Mouse (Mus musculus) kidney, adult 2 months (tissue): ENCODE data around the gene Pdcl3. TPM values are rescaled to one million over a fixed set of nuclear protein-coding genes. Genes with fewer than 3 reads are reported as not detected.

ENCODE experiments used
- DNase-seq: peaks from one replicate; pipeline ENCODE4 v3.0.0; 2021
- H3K27ac ChIP-seq: fragments of 200-500 bp; 2 replicates; pipeline ENCODE4 v1.5.1; 2012; ENCODE audit warnings: low read depth, low read length, control low read depth, inconsistent platforms; ENCODE audit not compliant: insufficient read depth
- H3K27me3 ChIP-seq: fragments of 200-500 bp; replicated peaks from 2 replicates; pipeline ENCODE4 v1.6.1; 2012; ENCODE audit warnings: mild to moderate bottlenecking, moderate library complexity, low read length, inconsistent platforms; ENCODE audit not compliant: control insufficient read depth, insufficient read depth
- H3K36me3 ChIP-seq: fragments of 200-500 bp; 2 replicates; pipeline ENCODE4 v1.6.1; 2012; ENCODE audit warnings: mild to moderate bottlenecking, moderate library complexity, low read length, inconsistent platforms; ENCODE audit not compliant: control insufficient read depth, insufficient read depth
- H3K4me1 ChIP-seq: fragments of 200-500 bp; 2 replicates; pipeline ENCODE4 v1.6.1; 2011; ENCODE audit warnings: low read length; ENCODE audit not compliant: control insufficient read depth, insufficient read depth
- H3K4me3 ChIP-seq: fragments of 200-500 bp; 2 replicates; pipeline ENCODE4 v1.5.1; 2011; ENCODE audit warnings: mild to moderate bottlenecking, low read depth, low read length, control low read depth; ENCODE audit not compliant: insufficient read depth
- CTCF ChIP-seq: fragments of 200-500 bp; conservative IDR thresholded peaks from 2 replicates; pipeline ENCODE4 v1.5.1; 2011; ENCODE audit warnings: low read depth, mild to moderate bottlenecking, control low read depth, low read length, moderate library complexity, mixed read lengths; ENCODE audit not compliant: insufficient read depth, insufficient read length
- POLR2A ChIP-seq: fragments of 200-500 bp; IDR thresholded peaks from one replicate; pipeline ENCODE4 v1.6.1; 2011; ENCODE audit warnings: low read depth, low read length, control low read depth
- WGBS: fragments of 180-500 bp; shearing (Covaris S2); methylation state at CpG from one replicate; pipeline ENCODE4 v1.1.7; 2018; 5-methylcytosine and 5-hydroxymethylcytosine counted together
- polyA plus RNA-seq: library from polyadenylated mRNA; depleted of rRNA; stranded (reverse); fragments of >200 nt; gene quantifications from 2 replicates; pipeline ENCODE4 v1.2.3, GENCODE M21; 2012

The Pdcl3 gene
- polyA plus RNA-seq, 1 experiment, result 39.8 TPM

DNA sequence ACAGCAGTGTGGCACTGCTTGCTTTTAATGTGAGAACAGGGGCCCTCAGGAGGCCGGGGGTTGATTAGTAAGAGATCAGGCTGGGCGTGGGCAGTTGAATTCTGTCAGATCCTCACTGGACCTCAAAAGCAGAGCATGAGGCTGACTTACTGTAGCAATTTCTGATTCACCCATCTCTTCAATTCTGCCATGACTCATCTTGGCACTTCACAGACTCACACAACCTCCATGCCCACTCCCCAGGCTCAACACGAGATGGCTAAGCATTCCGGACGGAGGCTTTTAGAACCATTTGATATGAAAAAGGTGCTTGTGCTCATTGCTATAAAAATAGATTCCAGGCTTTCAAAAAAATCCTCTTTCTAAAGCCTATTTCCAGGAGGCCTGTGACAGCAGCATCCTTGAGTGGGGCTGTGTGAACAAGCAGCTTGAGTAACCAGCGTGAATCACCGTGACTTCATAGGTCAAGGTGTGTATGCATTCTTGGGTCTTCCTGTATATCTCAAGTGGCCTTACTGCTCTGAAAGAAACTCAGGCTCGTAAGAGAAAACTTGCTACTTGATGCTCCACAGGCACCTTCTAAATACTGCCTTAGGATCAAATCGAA lies 12.3 kb upstream of the Pdcl3 start:
- DNase-seq, result no peak
- Histone ChIP-seq H3K27ac (no peak overlapping the region), H3K4me3 (no peak overlapping the region), H3K36me3 (no peaks in the 10 kb centered on the region), H3K27me3 (no peaks in the 10 kb centered on the region), H3K4me1 (no peaks in the 10 kb centered on the region)
- 83% methylated on average over 9 of the region's 9 CpGs for WGBS
- no peak for TF ChIP-seq CTCF
- TF ChIP-seq POLR2A, result no peak

DNA sequence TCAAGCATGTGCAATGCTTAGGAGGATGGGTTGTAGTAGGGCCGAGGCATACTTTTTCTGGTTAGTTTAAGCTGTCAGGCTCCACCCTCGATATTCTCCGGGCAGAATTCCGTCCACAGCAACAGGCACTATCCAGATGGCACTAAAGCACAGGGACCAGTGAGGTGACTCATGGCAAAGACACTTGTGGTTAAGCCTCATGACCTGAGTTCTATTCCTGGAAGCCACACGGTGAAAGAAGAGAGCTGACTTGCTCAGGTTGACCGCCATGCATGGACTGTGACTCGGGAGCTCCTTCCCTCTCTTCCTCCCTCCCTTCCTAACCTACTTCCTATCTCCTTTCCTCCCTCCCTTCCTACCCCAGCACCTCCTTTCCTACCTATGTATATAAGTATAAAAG lies 5.5 kb upstream of the Pdcl3 start:
- Histone ChIP-seq H3K4me3 (no peak overlapping the region), H3K27ac (no peak overlapping the region), H3K4me1 (no peaks in the 10 kb centered on the region), H3K36me3 (no peaks in the 10 kb centered on the region), H3K27me3 (no peaks in the 10 kb centered on the region)
- DNase-seq, result no peak
- TF ChIP-seq CTCF, result no peak
- no peak for TF ChIP-seq POLR2A
- WGBS, result 64% methylated on average over 7 of the region's 7 CpGs

DNA sequence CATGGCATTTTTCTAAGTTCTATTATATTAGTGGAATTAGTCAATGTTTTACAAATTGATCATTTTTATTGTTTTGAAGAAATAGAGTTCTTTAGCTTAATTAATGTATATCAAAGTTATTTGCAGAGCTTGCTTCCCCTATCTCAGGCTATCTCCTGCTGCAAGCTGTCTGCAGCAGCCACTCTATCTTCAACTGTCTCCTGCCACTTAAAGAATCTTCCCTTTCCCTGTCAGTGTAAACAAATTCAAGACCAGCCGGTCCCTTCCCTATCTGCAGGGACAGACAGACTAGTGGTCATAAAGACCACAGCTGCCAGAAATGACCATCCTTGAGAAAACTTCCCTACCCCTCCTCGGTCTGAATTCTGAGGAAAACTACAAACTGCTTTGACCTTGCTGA lies 1.5 kb upstream of the Pdcl3 start:
- DNase-seq, result no peak
- Histone ChIP-seq H3K27ac (no peak overlapping the region), H3K36me3 (no peaks in the 10 kb centered on the region), H3K4me1 (peaks cover 8% of the 10 kb centered on the region; the same call in 1 of the 2 replicates), H3K27me3 (no peaks in the 10 kb centered on the region), H3K4me3 (no peak overlapping the region)
- TF ChIP-seq CTCF (no peak), POLR2A (no peak)
- whole genome bisulfite sequencing, result 49% methylated on average over 2 of the region's 2 CpGs

DNA sequence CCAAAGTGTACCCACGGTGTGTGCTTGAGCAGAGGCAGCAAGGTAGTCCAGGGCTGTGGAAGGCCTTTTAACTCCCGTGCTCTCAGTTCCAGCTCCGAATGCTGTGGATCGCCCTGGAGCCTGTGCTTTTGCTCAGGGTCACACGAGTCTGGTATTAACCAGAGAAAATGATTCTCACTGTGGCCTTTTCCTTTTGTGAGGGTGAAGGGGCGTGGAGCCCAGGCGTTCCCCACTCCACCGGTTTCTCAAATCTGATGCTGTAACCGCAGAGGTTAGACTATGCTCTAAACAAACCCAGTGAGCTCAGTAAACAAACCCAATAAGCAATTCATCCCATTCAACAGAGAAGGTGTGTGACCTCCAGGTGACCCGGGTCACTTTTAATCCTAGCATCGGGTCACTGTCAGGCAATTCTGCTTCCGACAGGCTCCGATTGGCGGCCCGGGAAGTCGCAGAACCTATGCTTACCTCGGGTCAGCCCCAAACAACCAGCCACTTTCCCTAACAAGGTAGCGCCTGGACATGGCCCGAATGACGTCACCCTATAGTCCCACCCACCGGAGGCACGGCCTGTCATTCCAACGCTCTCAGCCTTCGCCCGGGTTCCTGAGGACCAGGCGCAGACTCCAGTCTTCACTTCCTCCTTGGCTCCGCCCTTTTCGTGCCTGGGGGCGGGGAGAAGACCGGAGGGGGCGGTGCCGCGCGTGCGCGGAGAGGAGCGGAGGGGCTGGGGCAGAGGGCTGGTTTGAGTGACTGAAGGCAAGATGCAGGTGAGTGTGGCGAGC lies 1.9 kb downstream of the Pdcl3 start:
- DNase-seq, result peak; percentile 99
- H3K27ac ChIP-seq, result peak overlapping the region; percentile 79
- H3K36me3 ChIP-seq, result no peaks in the 10 kb centered on the region
- TF ChIP-seq CTCF (no peak), POLR2A (no peak)
- no peaks in the 10 kb centered on the region for H3K27me3 ChIP-seq
- peak overlapping the region; percentile 90 for H3K4me3 ChIP-seq
- peaks cover 8% of the 10 kb centered on the region; the same call in 1 of the 2 replicates for H3K4me1 ChIP-seq
- WGBS, result 2% methylated on average over 38 of the region's 38 CpGs

DNA sequence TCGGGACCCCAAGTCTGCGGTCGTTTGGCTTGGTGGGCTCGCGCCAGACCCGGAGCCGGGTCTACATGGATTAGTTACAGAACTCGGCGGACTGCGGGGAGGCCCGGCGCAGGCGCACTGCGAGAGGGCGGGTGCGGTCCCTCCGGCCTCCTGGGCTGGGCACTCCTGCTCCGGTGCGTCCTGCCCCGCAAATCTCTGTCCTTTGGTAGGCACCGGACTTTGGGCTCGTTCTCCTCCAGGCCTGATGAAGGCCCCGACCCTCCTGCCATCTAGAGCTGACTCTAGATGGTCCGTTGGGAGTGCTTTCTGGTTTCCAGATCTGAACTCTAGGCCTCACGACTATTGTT lies 2.4 kb downstream of the Pdcl3 start:
- Histone ChIP-seq H3K27ac (peak overlapping the region; percentile 79), H3K27me3 (no peaks in the 10 kb centered on the region), H3K36me3 (no peaks in the 10 kb centered on the region), H3K4me1 (peaks cover 8% of the 10 kb centered on the region; the same call in 1 of the 2 replicates), H3K4me3 (peak overlapping the region; percentile 90)
- WGBS, result under 1% methylated on average over 25 of the region's 25 CpGs
- TF ChIP-seq CTCF (no peak), POLR2A (no peak)
- DNase-seq, result no peak

DNA sequence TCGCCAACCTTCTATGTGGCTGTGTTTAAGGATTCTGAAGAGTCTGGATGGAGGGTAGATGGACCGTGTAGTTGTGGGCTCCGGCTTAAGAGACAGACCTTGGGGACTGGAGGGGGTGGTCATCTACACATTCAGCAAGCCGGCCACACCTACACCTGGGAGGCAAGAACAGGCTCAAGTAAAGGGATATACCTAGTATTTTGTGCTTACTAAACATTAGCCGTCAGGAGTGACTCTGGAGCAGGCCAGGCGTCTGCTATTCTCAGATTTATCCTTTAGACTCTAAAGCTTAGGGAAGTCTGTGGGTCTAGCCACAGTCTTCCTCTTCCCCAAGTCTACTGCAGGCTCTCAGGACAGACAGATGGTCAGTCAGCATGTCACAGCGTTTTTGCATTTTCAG lies 2.9 kb downstream of the Pdcl3 start:
- WGBS, result 6% methylated on average over 7 of the region's 7 CpGs
- peak overlapping the region; percentile 79 for H3K27ac ChIP-seq
- no peaks in the 10 kb centered on the region; the same call in 1 of the 2 replicates for H3K36me3 ChIP-seq
- TF ChIP-seq CTCF (no peak), POLR2A (no peak)
- H3K27me3 ChIP-seq, result no peaks in the 10 kb centered on the region
- H3K4me1 ChIP-seq, result peaks cover 8% of the 10 kb centered on the region; the same call in 1 of the 2 replicates
- DNase-seq, result no peak
- H3K4me3 ChIP-seq, result peak overlapping the region; percentile 90

DNA sequence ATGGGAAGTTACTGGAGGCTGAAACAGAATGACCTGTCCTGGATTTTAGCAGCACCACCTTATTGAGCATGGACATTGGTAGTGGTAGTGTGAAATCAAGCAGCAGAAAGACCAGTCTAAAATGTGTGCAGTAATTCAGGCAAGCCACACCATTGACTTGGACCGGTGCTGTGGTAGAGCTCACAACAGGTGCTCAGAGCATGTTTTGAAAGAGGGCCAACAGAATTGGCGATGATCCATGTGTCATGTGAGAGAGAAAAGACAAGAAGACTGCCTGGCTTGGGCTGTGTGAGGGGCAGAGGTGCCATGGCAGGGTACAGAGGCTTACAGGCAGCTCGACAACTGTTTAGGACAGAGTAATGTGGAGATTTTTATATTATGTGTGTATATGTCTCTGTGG lies 7.0 kb downstream of the Pdcl3 start:
- 48% methylated on average over 3 of the region's 3 CpGs for WGBS
- no peak overlapping the region for H3K27ac ChIP-seq
- H3K4me3 ChIP-seq, result no peak overlapping the region
- no peaks in the 10 kb centered on the region; the same call in 1 of the 2 replicates for H3K36me3 ChIP-seq
- TF ChIP-seq POLR2A (no peak), CTCF (no peak)
- peak; percentile 77 for DNase-seq
- H3K27me3 ChIP-seq, result no peaks in the 10 kb centered on the region
- peaks cover 5% of the 10 kb centered on the region; the same call in 1 of the 2 replicates for H3K4me1 ChIP-seq
